Mouse (Mus musculus): ENCODE results near the gene Chsy1.

Gene Chsy1

DNA sequence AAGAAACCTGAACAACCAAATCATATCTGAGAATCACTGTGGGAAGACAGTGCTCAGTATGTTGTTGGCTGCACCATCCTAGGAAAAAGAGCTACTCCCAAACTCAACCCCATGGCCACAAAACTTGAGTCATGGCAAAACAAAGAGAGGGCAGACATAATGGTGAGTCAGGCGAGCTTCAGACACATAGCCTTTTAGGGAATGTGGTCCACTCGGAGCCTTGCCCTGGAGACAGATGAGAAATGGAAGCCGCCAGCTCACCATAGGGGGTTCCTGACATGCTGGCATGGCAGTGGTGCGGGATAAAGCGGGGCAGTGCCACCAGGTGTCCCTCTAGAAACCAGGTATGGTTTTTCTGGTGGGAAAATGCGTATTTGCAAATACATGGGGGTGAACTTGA is 68.8 kb downstream of the Chsy1 start:
- DNase-seq, result no peak

DNA sequence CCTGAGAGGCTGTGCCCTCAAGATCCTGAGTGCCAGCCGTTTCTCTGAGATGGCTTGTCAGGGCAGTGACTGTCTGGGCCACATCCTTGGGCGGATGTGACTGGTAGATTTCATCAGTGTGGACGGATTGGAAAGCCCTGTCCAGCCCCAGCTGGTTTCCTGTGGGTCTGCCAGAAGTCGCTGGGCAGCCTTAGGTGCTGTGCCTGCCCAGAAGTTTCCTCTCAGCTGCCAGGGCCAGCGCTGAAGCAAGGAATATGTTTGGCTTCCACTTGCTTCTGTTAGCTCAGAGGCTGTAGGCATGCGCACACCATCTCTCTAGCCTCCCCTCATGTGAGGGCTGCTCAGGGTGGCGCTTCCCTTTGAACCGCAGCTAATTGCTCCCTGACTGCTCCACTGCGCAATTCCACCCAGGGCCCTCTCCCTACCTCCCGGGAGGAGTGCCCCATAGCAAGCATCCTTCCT is 69.8 kb downstream of the Chsy1 start:
- DNase-seq, result no peak

DNA sequence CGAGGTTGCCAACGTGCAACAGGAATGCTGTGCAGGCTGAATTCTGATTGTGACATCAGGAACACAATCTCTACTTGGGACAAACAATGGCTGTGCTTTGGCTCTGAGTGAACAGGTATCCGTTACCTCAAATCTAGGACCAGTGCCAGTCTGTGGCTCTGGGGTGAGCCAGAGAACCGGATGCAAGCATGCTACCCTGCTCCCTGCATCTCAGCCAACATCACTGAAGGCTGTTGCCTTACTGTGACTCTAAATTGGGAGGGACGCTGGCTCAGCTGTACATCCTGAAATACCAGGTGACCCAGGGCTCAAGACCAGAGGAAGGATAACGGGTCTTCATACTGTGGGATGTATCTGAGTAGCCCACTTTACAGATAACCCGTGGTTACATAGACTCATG is 70.4 kb downstream of the Chsy1 start:
- DNase-seq, result no peak

DNA sequence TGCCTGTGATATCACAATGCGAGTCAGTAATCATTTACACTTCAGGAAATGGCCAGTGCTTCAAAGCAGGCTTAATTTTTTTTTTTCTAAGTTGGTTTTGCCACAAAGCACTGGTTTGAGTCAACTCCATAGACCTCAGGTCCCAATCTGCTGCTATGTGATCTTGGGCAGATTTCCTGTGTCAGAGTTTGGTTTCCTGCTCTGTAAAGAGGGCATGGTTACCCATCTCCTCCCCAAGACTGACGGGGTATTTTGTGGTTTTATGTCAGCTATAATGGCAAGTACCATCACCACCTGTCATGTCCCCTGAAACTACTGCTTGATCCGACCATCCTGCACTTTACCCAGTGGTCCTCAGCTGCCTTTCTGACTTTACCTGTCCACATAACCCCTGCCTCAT is 70.9 kb downstream of the Chsy1 start:
- no peak for DNase-seq

DNA sequence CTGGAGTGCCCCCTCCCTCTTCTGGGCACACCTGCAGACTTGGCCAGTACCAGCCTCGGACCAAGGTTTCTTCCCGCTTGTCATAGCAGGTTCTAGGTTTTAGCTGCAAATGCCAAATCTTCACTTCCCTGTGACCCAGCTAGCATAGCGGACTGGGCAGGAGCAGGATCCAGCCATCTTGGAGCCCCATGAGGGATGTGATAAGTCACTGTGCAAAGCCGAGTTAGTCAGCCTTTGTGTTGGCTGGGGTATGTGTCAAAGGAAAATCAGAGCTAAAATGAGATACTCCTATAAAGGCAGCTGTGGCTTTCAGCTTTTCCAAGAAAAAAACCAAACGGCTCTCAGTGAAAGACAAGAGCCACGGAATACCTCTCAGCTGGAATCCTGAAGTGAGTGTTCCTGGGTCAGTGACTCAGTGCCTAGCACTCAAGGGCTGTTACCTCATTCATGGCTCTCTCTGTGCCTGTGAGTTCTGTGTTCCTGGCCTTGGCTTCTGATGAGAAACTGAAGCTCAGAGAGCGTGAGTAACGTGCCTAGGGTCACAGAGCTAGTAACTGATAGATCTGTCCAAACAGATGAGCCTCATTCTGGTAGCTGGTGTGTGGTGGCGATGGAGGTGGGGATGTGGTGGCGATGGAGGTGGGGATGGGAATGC is 71.5 kb downstream of the Chsy1 start:
- DNase-seq, result no peak

DNA sequence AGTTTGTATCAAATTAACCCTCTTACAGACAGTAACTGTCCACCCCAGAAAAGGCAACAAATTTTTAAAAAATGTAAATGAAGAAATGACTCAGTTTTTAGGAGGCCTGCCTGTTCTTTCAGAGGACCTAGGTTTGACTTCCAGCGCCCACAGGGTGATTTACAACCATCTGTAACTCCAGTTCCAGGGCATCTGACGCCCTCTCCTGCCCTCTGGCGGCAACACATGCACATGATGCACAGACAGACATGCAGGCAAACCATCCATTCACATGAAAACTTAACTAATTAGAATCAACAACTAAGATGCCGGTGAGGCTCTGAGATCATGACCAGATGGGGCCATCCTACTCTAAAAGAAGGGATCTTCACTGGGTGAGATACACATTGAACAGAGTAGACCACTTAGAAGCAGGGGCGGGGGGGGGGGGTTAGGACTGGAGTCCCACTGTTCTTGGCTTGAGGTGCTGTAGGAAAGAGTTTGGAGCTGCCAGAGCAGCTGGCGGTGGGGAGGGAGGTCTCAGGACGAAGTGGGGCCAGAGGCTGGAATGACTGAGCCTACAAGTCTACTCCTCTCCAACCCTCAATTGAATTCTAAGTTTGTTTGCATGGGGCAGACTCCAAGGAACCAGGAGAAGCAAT is 72.9 kb downstream of the Chsy1 start:
- no peak for DNase-seq

DNA sequence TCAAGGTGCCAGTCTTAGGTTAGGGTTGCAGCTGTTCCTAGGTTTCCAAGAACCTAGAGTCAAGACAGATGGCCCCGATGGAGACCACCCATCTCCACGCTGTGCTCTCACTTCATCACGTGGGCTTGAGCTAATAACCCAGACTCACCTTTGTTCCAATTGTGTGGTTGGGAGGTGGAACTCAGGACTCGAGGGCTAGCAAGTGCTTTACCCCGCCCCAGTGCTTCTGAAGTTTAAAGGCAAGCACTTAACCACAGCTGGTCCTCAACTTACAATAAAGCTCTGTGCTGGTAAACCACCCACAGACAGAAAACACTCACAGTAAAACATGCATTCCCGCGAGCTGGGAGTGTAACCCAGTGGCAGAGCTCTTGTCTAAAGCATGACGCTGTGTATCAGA is 74.1 kb downstream of the Chsy1 start:
- no peak for DNase-seq

DNA sequence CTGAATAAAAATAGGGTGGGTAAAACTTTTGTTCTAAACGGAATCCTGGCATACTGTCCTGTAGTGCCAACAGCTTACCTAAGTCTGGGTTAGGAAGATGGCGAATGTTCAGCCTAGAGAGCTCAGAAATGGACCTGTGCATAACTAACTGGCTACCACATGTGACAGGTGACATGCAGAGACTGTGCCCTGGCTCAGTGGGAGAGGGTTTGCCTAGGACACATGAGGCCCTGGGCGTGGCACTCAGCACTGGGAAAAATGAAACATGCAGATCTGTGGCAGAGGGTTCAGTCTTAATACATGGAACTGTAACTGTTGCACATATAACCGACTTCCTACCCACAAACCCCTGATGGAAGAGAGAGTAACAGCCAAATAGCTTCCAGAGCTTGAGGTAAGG is 74.7 kb downstream of the Chsy1 start:
- no peak for DNase-seq

DNA sequence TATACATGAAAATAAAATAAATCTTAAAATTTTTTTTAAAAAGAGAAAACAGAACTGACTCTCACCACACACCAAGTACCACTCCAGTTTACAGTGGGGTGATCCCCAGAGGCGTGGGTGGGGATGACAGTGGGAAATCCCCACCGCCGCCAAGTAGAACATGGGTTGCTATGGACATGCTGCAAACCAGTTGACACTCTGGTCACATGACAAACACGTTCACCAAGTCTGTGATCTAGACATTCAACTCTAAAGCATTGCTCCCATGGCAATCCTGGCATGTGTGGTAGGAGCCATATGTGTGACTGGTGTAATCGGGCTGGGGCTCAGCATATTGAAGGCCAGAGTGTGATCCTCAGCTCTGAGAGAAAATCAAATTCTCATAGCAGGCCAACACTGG is 76.1 kb downstream of the Chsy1 start:
- DNase-seq, result no peak

DNA sequence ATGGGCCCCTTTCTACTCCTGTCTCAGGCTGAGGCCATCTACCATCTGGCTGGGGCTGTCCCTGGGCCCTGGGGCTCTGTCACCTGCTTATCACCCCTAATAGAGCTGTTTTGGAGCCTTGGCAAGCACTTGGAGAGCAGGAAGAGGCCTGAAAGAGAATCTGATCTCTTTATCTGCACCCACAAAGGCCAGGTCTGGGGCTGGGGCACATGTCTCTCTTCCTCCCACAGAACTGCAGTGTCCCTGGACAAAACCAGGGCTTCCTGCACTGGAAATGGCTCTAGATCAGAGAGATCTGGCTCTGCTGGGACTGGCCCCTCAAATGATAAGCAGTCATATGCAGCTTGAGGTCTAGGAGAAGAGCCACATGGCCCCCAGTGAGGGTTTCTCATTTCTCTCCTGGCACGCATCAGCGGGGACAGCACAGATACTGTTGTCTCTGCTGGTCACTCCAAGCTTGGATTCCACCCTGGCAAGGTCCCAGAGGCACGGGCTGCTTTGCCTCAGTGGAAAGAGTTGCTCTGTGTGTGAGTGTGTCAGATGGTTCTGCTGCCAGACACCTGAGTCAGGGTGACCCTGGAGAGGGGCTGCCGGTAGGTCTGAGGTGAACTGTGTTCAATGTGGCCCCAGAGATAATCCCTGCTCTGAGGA is 78.4 kb downstream of the Chsy1 start:
- no peak for DNase-seq

DNA sequence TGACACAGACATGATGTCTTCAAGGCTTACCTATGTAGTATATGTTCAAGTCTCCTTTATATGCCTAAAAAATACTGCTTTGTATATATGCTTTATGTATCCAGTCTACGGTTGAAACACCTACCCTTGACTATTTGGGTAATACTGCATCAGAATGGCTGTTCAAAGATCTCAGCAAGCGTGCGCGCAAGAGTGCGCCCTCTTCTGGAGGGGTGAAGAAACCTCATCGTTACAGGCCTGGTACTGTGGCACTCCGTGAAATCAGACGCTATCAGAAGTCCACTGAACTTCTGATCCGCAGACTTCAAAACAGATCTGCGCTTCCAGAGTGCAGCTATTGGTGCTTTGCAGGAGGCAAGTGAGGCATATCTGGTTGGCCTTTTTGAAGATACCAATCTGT is 81.1 kb downstream of the Chsy1 start:
- DNase-seq, result peak in 1 of 2 experiments; percentile 57

DNA sequence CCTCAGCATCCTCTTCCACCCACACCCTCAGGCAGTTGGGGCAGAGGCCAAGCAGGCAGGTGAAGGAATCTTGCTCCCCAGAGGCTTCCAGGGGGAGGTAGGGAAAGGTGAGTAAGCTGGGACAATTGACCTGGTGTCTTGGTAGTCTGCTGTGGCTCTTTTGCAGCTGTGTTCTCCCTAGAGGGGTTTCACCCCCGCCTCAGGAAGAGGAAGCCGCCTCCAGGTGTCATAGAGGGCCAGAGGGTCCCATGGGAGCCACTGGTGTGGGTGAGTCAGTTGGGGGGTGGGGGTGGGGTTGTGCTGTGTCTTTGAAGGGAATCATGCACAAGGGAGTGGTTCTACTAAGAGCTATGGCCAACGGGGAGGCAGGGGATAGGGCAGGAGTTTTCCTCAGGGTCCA is 85.2 kb downstream of the Chsy1 start:
- no peak for DNase-seq

DNA sequence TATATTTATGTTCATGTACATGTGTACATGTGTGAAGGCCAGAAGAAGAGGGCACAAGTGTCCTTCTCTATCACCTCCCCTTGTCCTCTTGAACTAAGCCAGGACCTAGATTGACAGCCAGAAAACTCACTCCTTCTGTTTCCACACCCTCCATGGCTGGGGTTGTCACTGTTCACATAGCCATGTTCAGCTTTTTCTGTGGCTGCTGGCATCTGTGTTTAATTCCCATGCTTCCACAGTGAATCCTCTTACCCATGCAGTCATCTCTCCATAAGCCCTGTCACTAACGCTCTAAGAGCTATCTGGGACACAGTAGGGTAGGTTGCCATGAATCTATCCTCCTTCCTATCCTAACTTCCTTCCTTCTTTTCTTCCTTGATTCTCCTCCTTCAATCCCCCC is 86.6 kb downstream of the Chsy1 start:
- DNase-seq, result no peak

DNA sequence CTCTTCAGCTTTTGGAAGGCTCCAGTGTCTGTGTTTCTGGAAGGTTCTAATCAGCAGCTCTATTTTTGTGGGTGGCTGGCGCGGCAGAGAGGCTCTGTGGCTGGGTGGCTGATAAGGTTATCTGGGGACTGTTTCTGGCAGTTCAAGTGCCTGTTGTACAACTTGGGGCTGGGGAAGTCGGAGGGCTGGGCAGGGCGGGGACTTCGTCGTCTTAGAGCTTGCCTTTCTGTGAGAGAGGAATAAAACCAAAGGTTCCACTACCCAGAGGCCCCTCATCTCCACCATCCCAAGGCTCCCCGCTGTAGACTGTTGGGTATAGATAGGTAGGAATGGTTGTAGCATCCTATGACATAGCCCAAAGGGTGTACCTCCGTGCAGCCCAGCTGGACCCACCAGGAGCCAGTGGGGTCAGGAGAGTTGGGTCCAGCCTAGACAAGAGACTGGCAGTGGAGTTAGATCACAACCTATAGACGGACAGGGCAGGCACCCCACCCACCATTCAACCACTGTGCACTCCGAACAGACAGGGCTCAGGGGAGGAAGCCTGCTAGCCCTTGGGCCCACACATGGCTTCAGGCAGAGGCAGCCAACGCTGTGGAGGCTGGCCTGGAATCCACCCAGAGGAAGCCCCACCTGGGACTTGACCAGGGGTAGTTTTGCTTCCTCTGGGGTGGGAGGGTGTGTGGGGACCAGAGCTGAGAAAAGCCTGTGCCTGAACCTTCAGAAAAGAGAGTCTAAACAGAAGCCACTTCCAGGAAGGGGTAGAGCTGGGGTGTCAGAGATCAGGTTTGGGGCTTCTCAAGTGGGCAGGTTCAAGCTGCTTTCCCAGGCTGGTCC is 87.5 kb downstream of the Chsy1 start:
- DNase-seq, result no peak

DNA sequence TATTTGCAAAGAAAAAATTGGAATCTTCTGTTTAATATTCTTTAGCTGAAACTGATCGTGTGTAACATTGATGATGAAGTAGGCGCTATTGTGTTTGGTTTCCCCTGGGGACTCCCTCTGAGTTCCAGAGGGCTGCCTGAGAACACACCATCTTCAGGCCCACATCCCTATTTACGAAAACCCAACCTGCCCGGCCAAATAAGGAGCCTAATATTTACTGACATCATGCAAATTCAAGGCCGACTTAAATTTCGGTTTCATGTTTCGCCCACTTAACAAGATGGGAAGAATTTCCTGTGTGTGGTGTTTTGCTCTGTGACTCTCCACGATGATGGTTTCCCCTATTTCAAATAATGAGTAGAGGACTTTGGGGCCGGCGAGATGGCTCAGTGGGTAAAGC is 89.1 kb downstream of the Chsy1 start:
- DNase-seq, result no peak

DNA sequence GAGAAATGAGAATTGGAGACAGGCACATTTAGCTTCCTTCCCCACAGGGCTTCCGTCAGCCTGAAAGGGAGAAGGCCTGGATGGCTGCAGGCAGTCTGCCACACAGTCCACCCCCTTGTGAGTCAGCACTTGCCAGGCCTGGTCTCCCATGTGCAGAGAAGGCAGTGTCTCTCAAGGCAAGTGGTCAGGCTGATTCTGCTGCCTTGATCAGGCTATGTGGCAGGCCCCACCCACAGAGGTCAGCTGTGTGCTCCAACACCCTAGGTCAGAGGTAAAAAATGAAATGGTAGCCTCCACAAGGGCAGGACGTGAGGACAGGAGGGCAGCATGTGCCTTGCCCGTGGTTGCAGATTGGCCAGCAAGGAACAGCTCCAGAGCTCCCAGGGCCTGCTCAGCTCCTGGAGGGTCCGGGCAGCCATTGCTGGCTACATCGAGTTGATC is 90.1 kb downstream of the Chsy1 start:
- peak in 1 of 2 experiments; percentile 6 for DNase-seq

DNA sequence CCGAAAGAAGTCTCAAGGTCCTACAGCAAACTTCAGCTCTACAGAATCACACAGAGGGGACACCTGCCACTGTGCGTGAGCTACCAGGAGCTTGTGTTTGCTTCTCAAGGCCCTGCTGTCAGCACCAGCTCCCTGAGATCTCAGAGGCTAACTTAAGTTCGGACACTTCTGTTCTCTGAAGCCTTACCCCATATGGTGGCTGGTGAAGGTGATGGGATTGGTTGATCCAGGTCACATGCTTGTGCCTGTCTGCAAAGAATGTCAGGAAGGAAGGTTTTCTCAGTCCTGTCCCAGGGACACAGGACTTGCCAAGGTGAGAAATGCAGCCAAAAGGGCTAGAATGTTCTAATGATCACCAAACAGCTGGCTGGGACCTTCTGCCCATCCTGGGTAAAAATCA is 91.1 kb downstream of the Chsy1 start:
- no peak for DNase-seq

DNA sequence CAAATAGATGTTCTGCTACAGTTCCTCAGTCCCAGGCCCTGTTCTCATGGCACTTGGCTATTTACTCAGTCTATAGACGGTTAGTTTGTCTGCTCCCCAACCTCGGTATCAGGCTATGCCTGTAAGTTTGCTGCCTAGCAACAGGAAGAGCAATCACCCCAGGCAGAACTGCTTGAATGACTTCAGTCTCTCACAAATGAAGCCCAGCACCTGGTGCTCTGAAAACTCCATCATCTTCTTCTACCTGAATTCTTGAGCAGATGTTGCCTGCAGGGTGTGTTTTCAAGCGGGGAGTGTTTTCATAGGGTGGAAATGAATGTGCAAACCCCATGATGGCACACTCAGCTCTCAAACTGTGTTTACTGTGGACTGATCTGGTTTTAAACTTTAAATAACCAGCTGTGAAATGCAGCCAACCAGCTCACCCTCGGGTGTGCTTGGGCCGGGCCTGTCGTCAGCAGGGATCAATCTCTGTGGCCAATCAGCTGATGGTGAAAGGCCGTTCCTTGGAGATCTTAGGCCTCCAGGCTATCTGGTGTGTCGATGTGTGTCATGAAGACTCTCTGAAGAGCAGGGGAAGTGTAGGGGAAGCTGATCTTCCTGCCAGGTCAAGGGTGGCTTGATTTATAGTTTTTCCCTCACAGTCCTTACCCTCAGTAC is 91.6 kb downstream of the Chsy1 start:
- DNase-seq, result no peak

DNA sequence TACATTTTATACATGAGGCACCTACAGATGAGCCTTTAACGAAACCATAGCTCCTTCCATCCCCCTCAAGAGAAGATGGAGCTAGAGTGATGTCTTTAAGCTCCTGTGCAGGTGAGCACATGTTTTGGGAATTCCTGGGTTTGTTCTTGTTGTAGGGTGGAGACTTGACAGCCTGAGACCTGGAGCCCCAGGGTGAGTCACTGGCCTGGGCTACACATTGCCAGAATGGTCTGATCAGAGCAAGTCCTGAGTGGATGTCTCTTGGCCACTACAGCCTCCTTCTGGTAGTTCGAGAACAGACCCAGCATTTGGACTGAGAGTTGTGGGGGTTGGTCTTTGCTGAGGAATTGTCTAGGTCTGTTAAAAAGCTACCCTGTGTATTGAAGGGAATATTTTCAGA is 92.3 kb downstream of the Chsy1 start:
- DNase-seq, result no peak

DNA sequence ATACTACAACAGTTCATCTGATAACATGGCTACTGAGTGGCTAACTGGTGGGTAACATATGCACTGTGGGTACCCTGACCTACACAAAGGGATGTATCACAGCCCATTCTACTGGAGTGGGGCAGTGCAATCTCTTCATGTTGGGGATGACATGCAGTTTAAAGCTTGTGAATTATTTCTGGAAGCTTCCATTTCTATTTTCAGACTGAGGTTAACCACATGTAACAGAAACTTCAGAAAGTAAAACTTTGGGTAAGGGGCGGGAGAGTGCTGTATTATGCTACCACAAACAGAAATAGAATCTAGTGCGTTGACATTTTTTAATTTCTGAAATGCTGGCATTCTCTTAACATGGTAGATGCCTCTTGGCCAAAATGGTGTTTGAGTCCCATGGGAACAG is 100.6 kb downstream of the Chsy1 start:
- DNase-seq, result no peak

DNA sequence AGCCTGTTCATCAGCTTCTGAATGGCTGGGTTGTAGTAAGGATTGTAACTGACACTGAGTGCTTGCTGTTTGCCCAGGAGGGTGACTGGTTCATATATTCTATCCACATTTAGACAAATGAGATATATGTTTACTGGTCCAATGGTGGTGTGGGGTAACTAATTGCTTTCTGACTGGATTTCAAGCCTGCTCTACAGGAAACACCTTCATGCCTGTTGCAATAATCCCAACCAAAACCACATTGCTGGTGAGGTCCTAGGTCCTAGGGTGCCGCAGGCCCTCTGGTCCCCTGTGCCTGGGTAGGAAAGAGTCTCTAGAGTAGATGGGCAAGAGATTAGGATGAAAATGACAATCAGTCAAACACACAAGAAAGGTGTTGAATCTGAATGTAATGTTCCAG is 103.6 kb downstream of the Chsy1 start:
- no peak for DNase-seq

DNA sequence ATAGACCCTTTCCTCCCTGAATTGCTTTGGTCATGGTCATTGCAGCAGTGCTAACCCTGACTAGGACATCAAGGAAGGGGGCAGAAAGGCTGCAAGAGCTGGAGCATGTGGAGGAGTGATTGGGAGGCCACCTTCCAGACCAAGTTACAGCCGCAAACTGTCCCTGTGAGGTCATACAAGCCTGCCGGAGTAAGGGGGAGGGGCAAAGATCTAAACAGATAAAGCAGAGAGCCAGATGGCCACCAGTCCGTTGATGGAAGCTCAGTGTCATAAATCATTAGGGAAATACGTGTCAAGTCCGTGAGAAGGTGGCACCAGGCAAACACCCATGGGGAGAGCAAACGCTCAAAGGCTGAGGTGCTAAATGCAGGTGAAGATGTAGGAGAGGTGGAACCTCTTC is 105.2 kb downstream of the Chsy1 start:
- no peak for DNase-seq

DNA sequence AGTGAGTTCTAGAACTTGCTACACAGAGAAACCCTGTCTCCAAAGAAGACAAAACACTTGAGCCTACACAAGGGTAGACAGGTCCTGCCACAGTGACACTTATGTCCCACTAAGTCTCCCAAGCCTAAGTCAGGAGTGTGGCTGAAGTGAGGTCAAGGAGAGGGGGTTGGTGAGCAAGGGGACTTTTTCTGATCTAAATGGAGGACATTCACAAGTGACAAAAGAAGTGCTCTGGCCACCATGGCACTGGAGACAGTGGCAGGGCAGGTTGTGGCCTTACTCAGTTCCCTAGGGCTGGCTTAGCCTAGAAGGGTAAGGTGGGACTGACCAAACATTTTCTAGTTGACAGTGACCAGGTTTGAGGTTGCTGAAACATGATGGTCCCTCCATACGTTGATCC is 106.6 kb downstream of the Chsy1 start:
- DNase-seq, result no peak
